In the genomic region with DNA sequence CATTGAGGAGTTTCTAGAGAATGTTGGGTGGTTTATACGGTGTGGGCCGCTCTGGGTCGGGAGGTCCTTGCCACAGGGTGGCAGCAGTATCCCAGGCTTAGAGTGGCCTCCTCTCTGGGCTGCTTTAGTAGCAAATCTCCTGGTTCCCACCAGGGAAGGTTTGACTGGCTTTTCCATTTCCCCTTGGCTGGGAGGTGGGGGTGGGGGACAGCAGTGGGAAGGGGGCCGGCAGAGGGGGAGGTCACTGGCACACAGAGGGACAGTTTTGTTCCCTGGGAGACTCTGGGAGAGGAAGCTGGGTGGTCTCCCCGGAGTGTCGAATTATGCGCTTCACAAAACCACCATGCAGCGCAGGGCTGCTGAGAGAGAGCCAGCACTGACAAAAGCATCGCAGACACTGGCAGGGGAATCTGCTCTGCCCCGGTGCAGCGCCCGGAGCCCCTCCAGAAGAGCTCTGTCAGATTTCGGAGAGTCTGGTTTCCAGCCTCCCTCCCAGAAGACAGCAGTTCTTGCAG, we compare ENCODE assay signal across 8 mouse cellular contexts.
DNase-seq lines count a peak whose midpoint lies in the region; ATAC-seq lines count a peak whose summit lies in the region.

No protein-coding gene starts in this region.

- no peaks in the 10 kb centered on the region for H3K9me3 ChIP-seq in embryonic facial prominence, embryonic 10.5 days

- peak overlapping the region; percentile 82 for H3K27ac ChIP-seq in embryonic facial prominence, embryonic 10.5 days (replicated peaks)

- peak; percentile 21 to 30 for DNase-seq in adrenal gland, postnatal 4 days (ENCODE audit: low spot score in 2 of 2)
- peak; percentile 86 for DNase-seq in embryonic facial prominence, embryonic 10.5 days (ENCODE audit: low spot score)
- peak; percentile 63 to 82 for DNase-seq in heart, adult 18-20 months
- DNase-seq in kidney, adult 18-20 months = peak; percentile 70
- peak; percentile 86 for DNase-seq in left cerebral cortex, postnatal 4 days
- DNase-seq in mesoderm, embryonic 11.5 days (ENCODE audit: low read depth, low spot score) = peak; percentile 87
- peak; percentile 79 for DNase-seq in right cerebral cortex, postnatal 4 days

- intact Hi-C loops in left cerebral cortex, postnatal 4 days (cut with DNase I) = loop anchor here (2.0 kb wide), 1 partner anchor 255 kb away; no protein-coding TSS in a partner anchor

- WGBS in embryonic facial prominence, embryonic 10.5 days = under 1% methylated on average over 13 of the region's 13 CpGs

- H3K27me3 ChIP-seq in embryonic facial prominence, embryonic 10.5 days (replicated peaks; ENCODE audit: low read depth, poor library complexity, severe bottlenecking) = peaks cover 31% of the 10 kb centered on the region

- H3K36me3 ChIP-seq in embryonic facial prominence, embryonic 10.5 days (replicated peaks) = no peaks in the 10 kb centered on the region

- no peak for ATAC-seq in erythroblast, adult 5-6 weeks (replicated peaks; ENCODE audit: low FRiP score, poor library complexity, severe bottlenecking)

- peaks cover 52% of the 10 kb centered on the region for H3K4me1 ChIP-seq in embryonic facial prominence, embryonic 10.5 days

- peak overlapping the region; percentile 58 for H3K4me3 ChIP-seq in embryonic facial prominence, embryonic 10.5 days

Comparison
In these comparisons a context has a peak if more than half of its experiments do, and no peak if none do; other contexts are left out.
1. DNase-seq: peak in every context shown above with its lines; median percentile 87 in mesoderm, embryonic 11.5 days; 86 in embryonic facial prominence, embryonic 10.5 days; 86 in left cerebral cortex, postnatal 4 days; 79 in right cerebral cortex, postnatal 4 days; 72 in heart, adult 18-20 months; 70 in kidney, adult 18-20 months; 26 in adrenal gland, postnatal 4 days.